Mouse (Mus musculus) midbrain, embryonic 12.5 days (tissue): Measurements from ENCODE around the gene Otud4. TPM values are rescaled to one million over a fixed set of nuclear protein-coding genes. Genes with fewer than 3 reads are reported as not detected.

Experiments
- ATAC-seq: fragments of 200-750 bp; cut with Nextera tagmentation; 2 replicates; pipeline ENCODE4 v1.8.0; 2017; ENCODE audit warnings: low read depth, moderate TSS enrichment, moderate library complexity; ENCODE audit not compliant: low FRiP score
- H3K27ac ChIP-seq: fragments of 300-500 bp; sonication (generic); replicated peaks from 2 replicates; pipeline ENCODE4 v1.5.1; 2016; ENCODE audit warnings: mild to moderate bottlenecking
- H3K27me3 ChIP-seq: fragments of 300-500 bp; sonication (generic); 2 replicates; pipeline ENCODE4 v1.6.1; 2016; ENCODE audit warnings: mild to moderate bottlenecking
- H3K36me3 ChIP-seq: fragments of 300-500 bp; sonication (generic); 2 replicates; pipeline ENCODE4 v1.6.1; 2016
- H3K4me1 ChIP-seq: fragments of 300-500 bp; sonication (generic); 2 replicates; pipeline ENCODE4 v1.6.1; 2016
- H3K4me2 ChIP-seq: fragments of 300-500 bp; sonication (generic); replicated peaks from 2 replicates; pipeline ENCODE4 v1.6.1; 2016; ENCODE audit warnings: mild to moderate bottlenecking, moderate library complexity
- H3K4me3 ChIP-seq: fragments of 300-500 bp; sonication (generic); 2 replicates; pipeline ENCODE4 v1.5.1; 2016; ENCODE audit warnings: mild to moderate bottlenecking
- H3K9ac ChIP-seq: fragments of 300-500 bp; sonication (generic); replicated peaks from 2 replicates; pipeline ENCODE4 v1.6.1; 2016; ENCODE audit warnings: mild to moderate bottlenecking, moderate library complexity
- H3K9me3 ChIP-seq: fragments of 300-500 bp; sonication (generic); 2 replicates; pipeline ENCODE4 v1.6.1; 2016; ENCODE audit warnings: mild to moderate bottlenecking
- WGBS: fragments of 180-500 bp; shearing (Covaris S2); methylation state at CpG from one replicate; pipeline ENCODE4 v1.1.7; 2016; 5-methylcytosine and 5-hydroxymethylcytosine counted together
- polyA plus RNA-seq: library from polyadenylated mRNA; unstranded; fragments of >200 nt; fragmentation: Nextera tagmentation; extraction: Ambion mirVana; gene quantifications from 2 replicates; pipeline ENCODE4 v1.2.1, GENCODE M21; 2016

Gene Otud4
- polyA plus RNA-seq, 1 experiment from 2014 or later = 18.9 TPM

DNA sequence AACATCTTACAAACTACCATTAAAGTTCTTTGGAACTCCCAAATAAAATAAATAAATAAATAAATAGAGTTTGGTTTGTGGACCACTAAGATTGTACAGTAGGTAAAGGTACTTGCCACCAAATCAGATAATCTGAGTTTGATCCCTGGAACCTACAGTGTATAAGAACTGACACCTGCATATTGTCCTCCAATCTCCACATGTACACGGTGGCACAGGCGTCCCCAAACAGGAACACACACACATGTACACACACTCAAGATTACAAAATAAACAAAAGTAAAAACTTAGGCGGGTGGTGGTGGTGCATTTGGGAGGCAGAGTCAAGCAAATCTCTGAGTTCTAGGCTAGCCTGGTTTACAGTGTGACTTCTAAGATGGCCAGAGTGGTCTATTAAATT, 67.3 kb downstream of the Otud4 start:
- no peak overlapping the region for H3K4me2 ChIP-seq
- 92% methylated on average over 3 of the region's 3 CpGs for WGBS
- H3K27me3 ChIP-seq = no peaks in the 10 kb centered on the region
- peaks cover 49% of the 10 kb centered on the region for H3K36me3 ChIP-seq
- H3K27ac ChIP-seq = no peak overlapping the region
- no peak overlapping the region for H3K9ac ChIP-seq
- no peaks in the 10 kb centered on the region for H3K9me3 ChIP-seq
- 0 out of 2 replicates have a peak, but pooled peaks cover 3% of the 10 kb centered on the region for H3K4me1 ChIP-seq
- ATAC-seq = no peak
- no peak overlapping the region for H3K4me3 ChIP-seq

DNA sequence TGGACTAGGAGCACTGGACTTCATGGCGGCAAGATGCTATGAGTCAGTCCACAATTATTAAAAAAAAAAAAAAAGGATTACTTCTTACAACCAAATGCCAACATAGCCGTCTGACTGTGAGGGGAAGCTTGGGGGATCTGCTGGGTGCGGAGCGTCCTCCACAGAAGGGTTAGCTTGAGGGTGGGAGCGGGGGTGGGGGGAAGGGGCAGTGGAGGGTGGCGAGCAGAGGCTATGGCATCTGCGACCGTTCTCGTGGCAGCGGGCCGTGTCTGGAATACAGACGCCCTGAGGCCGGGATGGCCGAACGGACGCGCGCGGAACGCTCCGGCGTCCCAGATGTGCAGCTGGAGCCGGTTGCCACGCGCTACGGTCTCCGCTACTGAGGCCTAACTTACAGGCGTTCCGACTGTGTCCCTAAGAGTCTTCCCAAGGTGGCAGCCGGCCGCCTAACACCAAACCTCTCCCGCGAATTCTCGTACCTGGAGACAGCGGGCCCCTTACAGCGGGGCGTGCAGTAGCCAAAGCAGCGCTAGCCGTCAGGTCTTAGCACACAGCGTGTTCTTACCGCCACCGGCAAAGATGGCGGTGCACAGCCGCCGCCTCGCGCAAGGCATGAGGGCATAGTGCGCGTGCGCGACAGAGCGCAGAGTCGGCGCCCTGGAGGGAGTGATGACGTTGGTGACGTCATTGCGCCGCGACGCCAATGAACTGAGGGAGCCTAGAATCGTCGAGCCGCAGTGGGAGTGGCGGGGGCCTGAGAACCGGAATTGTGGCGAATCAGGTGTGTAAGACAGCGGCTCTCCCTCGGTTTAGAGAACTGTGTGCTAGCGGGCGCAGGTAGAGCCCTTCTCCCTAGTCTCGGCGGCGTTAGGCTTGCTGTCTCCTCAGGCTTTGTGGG, 71.9 kb downstream of the Otud4 start, which contains the start of the genes Abce1 and Anapc10:
Abce1 (minus strand) TSS at position 677 of the 898 bp plus-strand sequence.
Anapc10 (plus strand) TSS at position 757 of the 898 bp plus-strand sequence.
- Histone ChIP-seq H3K4me1 (peaks cover 8% of the 10 kb centered on the region), H3K27me3 (no peaks in the 10 kb centered on the region), H3K36me3 (peaks cover 24% of the 10 kb centered on the region), H3K27ac (peak within 1 kb of the TSS; percentile 90), H3K4me3 (peak within 1 kb of the TSS; percentile 89), H3K9me3 (no peaks in the 10 kb centered on the region), H3K4me2 (peak within 1 kb of the TSS; percentile 75), H3K9ac (peak within 1 kb of the TSS; percentile 77)
- ATAC-seq = peak; percentile 98
- under 1% methylated on average over 73 of the region's 73 CpGs for WGBS

DNA sequence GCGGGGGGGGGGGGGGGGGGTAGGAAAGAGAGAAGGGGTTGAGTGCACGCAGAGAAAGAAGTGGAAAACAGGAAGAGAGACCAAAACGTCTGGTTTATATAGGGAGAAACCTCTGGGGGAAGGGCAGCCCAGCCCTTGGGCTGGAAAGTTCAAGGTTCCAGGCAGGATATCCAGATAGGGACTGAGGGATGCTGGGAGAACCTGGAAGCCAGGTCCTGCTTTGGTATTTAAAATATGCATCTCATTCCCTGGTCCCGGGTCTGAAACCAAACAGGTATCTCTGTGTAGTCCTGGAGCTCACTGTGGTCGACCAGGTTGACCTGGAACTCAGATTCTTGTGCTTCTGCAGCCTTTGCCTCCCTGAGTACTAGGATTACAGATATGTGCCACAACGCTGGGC, 73.3 kb downstream of the Otud4 start:
- H3K9me3 ChIP-seq = no peaks in the 10 kb centered on the region
- H3K4me1 ChIP-seq = peaks cover 8% of the 10 kb centered on the region
- peak overlapping the region; percentile 41 for H3K4me2 ChIP-seq
- no peak overlapping the region; the same call in 1 of the 2 replicates for H3K9ac ChIP-seq
- no peaks in the 10 kb centered on the region for H3K27me3 ChIP-seq
- H3K27ac ChIP-seq = no peak overlapping the region
- H3K4me3 ChIP-seq = no peak overlapping the region
- no peak for ATAC-seq
- 55% methylated on average over 5 of the region's 6 CpGs for WGBS
- peaks cover 25% of the 10 kb centered on the region for H3K36me3 ChIP-seq

DNA sequence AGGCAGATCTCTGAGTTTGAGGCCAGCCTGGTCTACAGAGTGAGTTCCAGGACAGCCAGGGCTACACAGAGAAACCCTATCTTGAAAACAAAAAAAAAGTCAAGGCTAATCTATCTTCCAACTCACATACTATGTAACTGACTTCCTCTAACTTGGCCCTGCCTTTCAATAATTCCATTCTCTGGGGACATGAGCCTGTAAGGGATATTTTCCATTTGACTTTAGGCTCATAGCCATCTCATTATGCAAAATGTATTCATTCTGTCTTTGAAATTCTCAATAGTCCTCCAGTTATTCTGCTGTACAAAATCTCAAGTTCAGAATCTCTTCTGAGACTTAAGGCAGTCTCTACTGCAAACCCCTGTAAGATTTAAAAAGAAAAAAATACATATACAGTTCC, 82.1 kb downstream of the Otud4 start:
- no peak for ATAC-seq
- Histone ChIP-seq H3K9ac (no peak overlapping the region), H3K27me3 (no peaks in the 10 kb centered on the region), H3K4me3 (no peak overlapping the region), H3K27ac (no peak overlapping the region), H3K9me3 (no peaks in the 10 kb centered on the region), H3K4me2 (no peak overlapping the region), H3K4me1 (no peaks in the 10 kb centered on the region), H3K36me3 (peaks cover 53% of the 10 kb centered on the region)

DNA sequence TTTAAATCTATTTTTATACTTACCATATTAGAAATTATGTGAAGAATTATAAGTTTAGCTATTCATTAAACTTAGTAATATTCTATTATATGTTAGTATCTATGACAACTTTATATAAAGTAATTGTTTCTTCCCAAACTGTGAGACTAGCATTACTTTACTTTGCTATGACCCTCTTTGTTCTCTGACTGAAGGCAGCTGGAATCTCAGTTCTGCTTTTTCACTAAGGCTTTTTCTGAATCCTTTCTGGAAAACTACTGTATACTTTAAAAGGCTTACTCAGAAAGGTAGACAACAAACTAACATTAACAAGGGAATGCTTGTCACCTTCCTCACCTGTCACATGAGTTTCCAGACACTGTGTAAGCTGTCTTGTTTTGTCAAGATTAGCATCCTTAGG, 83.9 kb downstream of the Otud4 start:
- no peaks in the 10 kb centered on the region for H3K4me1 ChIP-seq
- no peak overlapping the region for H3K9ac ChIP-seq
- no peak overlapping the region for H3K4me2 ChIP-seq
- no peaks in the 10 kb centered on the region for H3K27me3 ChIP-seq
- no peak overlapping the region for H3K27ac ChIP-seq
- H3K4me3 ChIP-seq = no peak overlapping the region
- no peak for ATAC-seq
- peaks cover 39% of the 10 kb centered on the region for H3K36me3 ChIP-seq
- no peaks in the 10 kb centered on the region for H3K9me3 ChIP-seq

DNA sequence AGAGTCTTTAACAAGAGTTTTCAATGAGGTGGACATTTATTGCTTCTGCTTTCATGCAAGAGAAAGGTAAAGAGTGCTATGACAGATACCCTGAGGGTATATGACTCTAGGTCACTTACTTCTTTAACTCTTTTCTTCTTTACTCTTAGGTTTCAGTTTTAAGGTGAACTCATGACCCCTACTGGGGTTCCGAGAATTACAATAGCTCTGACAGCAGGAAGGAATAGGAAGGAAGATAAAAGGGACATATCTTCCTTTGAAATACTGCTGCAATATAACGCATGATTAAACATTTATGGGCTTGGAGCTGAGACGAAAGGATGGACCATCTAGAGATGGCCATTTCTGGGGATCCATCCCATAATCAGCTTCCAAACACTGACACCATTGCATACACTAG, 85.2 kb downstream of the Otud4 start:
- no peak for ATAC-seq
- no peaks in the 10 kb centered on the region for H3K9me3 ChIP-seq
- no peak overlapping the region for H3K27ac ChIP-seq
- H3K27me3 ChIP-seq = no peaks in the 10 kb centered on the region
- peaks cover 39% of the 10 kb centered on the region for H3K36me3 ChIP-seq
- no peak overlapping the region for H3K4me3 ChIP-seq
- WGBS = 64% methylated on average over 3 of the region's 3 CpGs
- H3K4me1 ChIP-seq = no peaks in the 10 kb centered on the region
- no peak overlapping the region for H3K9ac ChIP-seq
- no peak overlapping the region for H3K4me2 ChIP-seq

Other genes with a start within 250 kb of the Otud4 start
- gene Smad1, start 240.1 kb upstream of the Otud4 start, polyA plus RNA-seq = 64.3 and 70.6 TPM in 2 replicates
- gene Abce1, start 72.1 kb downstream of the Otud4 start, polyA plus RNA-seq = 108 and 116 TPM in 2 replicates
- 41.1 and 48.5 TPM in 2 replicates for gene Anapc10, start 72.2 kb downstream of the Otud4 start, polyA plus RNA-seq